ENCODE assay signal across 11 mouse cellular contexts in genomic region chr4:81578981-81579380, GRCm38 (mm10).
DNase-seq lines count a peak whose midpoint lies in the region; ATAC-seq and TF ChIP-seq lines count a peak whose summit lies in the region.
"Had no signal": no experiment of that assay in that cellular context is flagged by ENCODE, and none has a peak within 500 bp of the region (broad histone marks: within the 10 kb centered on the region; RNA-seq: fewer than 3 reads in every experiment).

No protein-coding gene starts in this region.

- no peaks in the 10 kb centered on the region for H3K27me3 ChIP-seq in heart, adult 2 months (ENCODE audit: control insufficient read depth, insufficient read depth, low read length)
- H3K27me3 ChIP-seq in hindbrain, embryonic 12.5 days = no peaks in the 10 kb centered on the region
- H3K27me3 ChIP-seq in neural tube, embryonic 11.5 days (ENCODE audit: control insufficient read depth, insufficient read depth, low read length) = no peaks in the 10 kb centered on the region
- H3K27me3 ChIP-seq in liver, embryonic 12.5 days (replicated peaks) = no peaks in the 10 kb centered on the region
- H3K27me3 ChIP-seq: CH12.LX; heart, embryonic 15.5 days had no signal

- H3K27ac ChIP-seq in heart, adult 2 months = peak overlapping the region; percentile 86
- peak overlapping the region; percentile 74; the same call in 1 of the 2 replicates for H3K27ac ChIP-seq in hindbrain, embryonic 12.5 days
- 0 out of 2 replicates have a peak overlapping the region, but pooled peaks have one; percentile 17 for H3K27ac ChIP-seq in neural tube, embryonic 11.5 days (ENCODE audit: low read depth, low read length)
- no peak overlapping the region for H3K27ac ChIP-seq in liver, embryonic 12.5 days
- H3K27ac ChIP-seq: heart, embryonic 15.5 days had no signal

- no peak for TF ChIP-seq POLR2A in heart, adult 2 months (IDR thresholded peaks at IDR 0.05; ENCODE audit: insufficient read depth, low read depth, low read length)

- H3K4me2 ChIP-seq in hindbrain, embryonic 12.5 days (replicated peaks) = no peak overlapping the region
- H3K4me2 ChIP-seq in neural tube, embryonic 11.5 days (ENCODE audit: low read depth) = no peak overlapping the region
- no peak overlapping the region for H3K4me2 ChIP-seq in liver, embryonic 12.5 days
- H3K4me2 ChIP-seq: heart, embryonic 15.5 days; liver, embryonic 11.5 days had no signal

- no peak overlapping the region for H3K4me3 ChIP-seq in heart, adult 2 months
- no peak overlapping the region for H3K4me3 ChIP-seq in hindbrain, embryonic 12.5 days
- no peak overlapping the region for H3K4me3 ChIP-seq in neural tube, embryonic 11.5 days (ENCODE audit: low read depth, low read length)
- no peak overlapping the region for H3K4me3 ChIP-seq in liver, embryonic 12.5 days
- H3K4me3 ChIP-seq: heart, embryonic 15.5 days had no signal

- intact Hi-C loops in heart, adult 2 months (cut with DNase I) = no loop called here

- ATAC-seq in hindbrain, embryonic 12.5 days (ENCODE audit: low FRiP score) = peak; percentile 93
- ATAC-seq in neural tube, embryonic 11.5 days (ENCODE audit: insufficient read depth, low FRiP score, low TSS enrichment) = peak; percentile 91
- ATAC-seq in liver, embryonic 12.5 days = no peak

- 52% methylated on average over 6 of the region's 6 CpGs for WGBS in heart, adult 2 months
- WGBS in hindbrain, embryonic 12.5 days = 38% methylated on average over 6 of the region's 6 CpGs
- 40% methylated on average over 6 of the region's 6 CpGs for WGBS in neural tube, embryonic 11.5 days
- WGBS in liver, embryonic 12.5 days (ENCODE audit: insufficient replicate concordance) = 58% methylated on average over 6 of the region's 6 CpGs

- H3K36me3 ChIP-seq in heart, adult 2 months (ENCODE audit: control insufficient read depth, insufficient read depth, low read length) = peaks cover 8% of the 10 kb centered on the region
- H3K36me3 ChIP-seq in hindbrain, embryonic 12.5 days = no peaks in the 10 kb centered on the region
- no peaks in the 10 kb centered on the region for H3K36me3 ChIP-seq in neural tube, embryonic 11.5 days (ENCODE audit: control insufficient read depth, insufficient read depth, low read length)
- no peaks in the 10 kb centered on the region for H3K36me3 ChIP-seq in liver, embryonic 12.5 days
- H3K36me3 ChIP-seq: heart, embryonic 15.5 days had no signal

- peak; percentile 61 for TF ChIP-seq CTCF in heart, adult 2 months (IDR thresholded peaks at IDR 0.05)

- no peaks in the 10 kb centered on the region for H3K79me2 ChIP-seq in heart, adult 2 months (replicated peaks; ENCODE audit: control insufficient read depth, insufficient read depth, low read length)

- 0 out of 2 replicates have a peak, but pooled peaks have one; percentile 8 for TF ChIP-seq EP300 in heart, adult 2 months (IDR thresholded peaks at IDR 0.05; ENCODE audit: insufficient read depth, low read depth, low read length)

- H3K9ac ChIP-seq in heart, adult 2 months (ENCODE audit: low read depth, low read length) = no peak overlapping the region
- no peak overlapping the region; the same call in 1 of the 2 replicates for H3K9ac ChIP-seq in hindbrain, embryonic 12.5 days
- H3K9ac ChIP-seq in neural tube, embryonic 11.5 days (ENCODE audit: low read length) = no peak overlapping the region
- no peak overlapping the region for H3K9ac ChIP-seq in liver, embryonic 12.5 days
- H3K9ac ChIP-seq: heart, embryonic 15.5 days had no signal

- peaks cover 1% of the 10 kb centered on the region; the same call in 1 of the 2 replicates for H3K4me1 ChIP-seq in heart, adult 2 months (ENCODE audit: control insufficient read depth, insufficient read depth, low read length)
- peaks cover 16% of the 10 kb centered on the region for H3K4me1 ChIP-seq in hindbrain, embryonic 12.5 days
- H3K4me1 ChIP-seq in neural tube, embryonic 11.5 days (ENCODE audit: control insufficient read depth, insufficient read depth, low read length) = peaks cover 11% of the 10 kb centered on the region
- no peaks in the 10 kb centered on the region for H3K4me1 ChIP-seq in liver, embryonic 12.5 days

- peak in 1 of 2 experiments; percentile 28 for DNase-seq in heart, adult 2 months
- DNase-seq in heart, adult 8-10 months (ENCODE audit: low spot score) = no peak
- peak; percentile 68 for DNase-seq in embryo, embryonic 10.5 days (ENCODE audit: low spot score)
- peak; percentile 61 for DNase-seq in neural tube, embryonic 11.5 days (ENCODE audit: low spot score)
- no peak for DNase-seq in frontal cortex, postnatal 25 days (ENCODE audit: low spot score in 2 of 2)
- DNase-seq in ovary, postnatal 14 days (ENCODE audit: low spot score) = no peak

- H3K9me3 ChIP-seq in hindbrain, embryonic 12.5 days (replicated peaks) = no peaks in the 10 kb centered on the region
- H3K9me3 ChIP-seq in neural tube, embryonic 11.5 days (ENCODE audit: control insufficient read depth, low read length) = no peaks in the 10 kb centered on the region
- H3K9me3 ChIP-seq in liver, embryonic 12.5 days (replicated peaks) = no peaks in the 10 kb centered on the region
- H3K9me3 ChIP-seq: heart, embryonic 15.5 days had no signal

Comparison
In these comparisons a context has a peak if more than half of its experiments do, and no peak if none do; other contexts are left out.
1. DNase-seq: peak in embryo, embryonic 10.5 days (single experiment) and neural tube, embryonic 11.5 days (single experiment); none in heart, adult 8-10 months (single experiment), frontal cortex, postnatal 25 days (0 of 2) and ovary, postnatal 14 days (single experiment).